Mouse (Mus musculus): ENCODE data around the gene Tmem200a. TPM values are rescaled to one million over a fixed set of nuclear protein-coding genes. Genes with fewer than 3 reads are reported as not detected.
"Not testable (repeated sequence)": the region's sequence is repeated elsewhere in the genome, so short reads cannot be mapped to it uniquely, and the experiment has no call there.

Gene Tmem200a
- polyA plus RNA-seq, 1 experiment from 2014 or later = 27.6 TPM

DNA sequence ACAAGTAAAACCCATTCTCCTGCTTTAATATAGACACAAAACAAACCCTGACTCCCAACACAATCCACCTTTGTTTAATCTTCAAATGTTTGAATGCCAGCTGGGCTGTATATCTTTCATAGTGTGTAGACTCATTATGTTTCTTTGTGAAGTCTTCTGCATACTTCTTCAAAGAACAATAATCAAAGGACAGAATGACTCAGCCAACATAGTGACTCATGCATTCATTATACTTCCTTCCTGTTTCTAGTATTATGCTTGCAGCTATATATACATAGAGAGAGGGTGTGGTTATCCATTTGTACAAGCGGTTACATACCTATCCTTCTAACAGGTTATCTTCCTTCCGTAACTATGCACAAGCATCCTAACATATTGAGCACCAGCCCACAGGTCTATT, 160.7 kb downstream of the Tmem200a start:
- no peak for ATAC-seq (ENCODE audit: low FRiP score)
- no peak overlapping the region for H3K4me2 ChIP-seq (replicated peaks)
- no peak for DNase-seq (ENCODE audit: low spot score)
- H3K4me1 ChIP-seq (replicated peaks; ENCODE audit: control insufficient read depth, insufficient read depth, low read length) = peaks cover 8% of the 10 kb centered on the region; the same call in 1 of the 2 replicates
- H3K9me3 ChIP-seq (ENCODE audit: control insufficient read depth, low read length) = no peaks in the 10 kb centered on the region
- no peak overlapping the region for H3K9ac ChIP-seq
- no peaks in the 10 kb centered on the region for H3K36me3 ChIP-seq (replicated peaks; ENCODE audit: control insufficient read depth, insufficient read depth)
- H3K27ac ChIP-seq = no peak overlapping the region
- 86% methylated on average over 2 of the region's 2 CpGs for WGBS
- H3K4me3 ChIP-seq (replicated peaks; ENCODE audit: low read length) = no peak overlapping the region
- no peaks in the 10 kb centered on the region for H3K27me3 ChIP-seq (ENCODE audit: control insufficient read depth, insufficient read depth, low read length)

DNA sequence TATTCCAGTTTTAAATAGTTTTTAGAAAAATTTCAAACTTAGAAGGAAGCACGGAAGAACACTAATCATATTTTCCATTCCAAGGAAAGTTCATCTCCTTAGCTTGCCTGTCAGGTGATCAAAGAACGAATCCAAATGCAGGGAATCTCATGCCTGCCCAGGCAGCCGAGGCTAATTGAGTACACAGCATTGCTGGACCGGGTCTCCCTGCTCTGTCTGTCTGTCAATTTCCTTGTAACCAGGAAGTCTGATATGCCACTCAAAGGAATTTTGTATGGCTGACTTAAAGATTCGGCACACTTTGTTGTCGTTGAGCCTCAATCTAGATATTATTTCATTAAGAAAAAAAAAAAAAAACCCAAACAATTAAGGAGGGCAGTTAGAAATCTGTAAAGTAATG, 168.6 kb downstream of the Tmem200a start:
- Histone ChIP-seq H3K27me3 (ENCODE audit: control insufficient read depth, insufficient read depth, low read length) (no peaks in the 10 kb centered on the region), H3K27ac (no peak overlapping the region), H3K4me3 (replicated peaks; ENCODE audit: low read length) (no peak overlapping the region), H3K36me3 (replicated peaks; ENCODE audit: control insufficient read depth, insufficient read depth) (no peaks in the 10 kb centered on the region), H3K9ac (no peak overlapping the region), H3K4me2 (replicated peaks) (no peak overlapping the region), H3K4me1 (replicated peaks; ENCODE audit: control insufficient read depth, insufficient read depth, low read length) (no peaks in the 10 kb centered on the region), H3K9me3 (ENCODE audit: control insufficient read depth, low read length) (no peaks in the 10 kb centered on the region)
- DNase-seq (ENCODE audit: low spot score) (no peak), ATAC-seq (ENCODE audit: low FRiP score) (no peak)
- WGBS = 45% methylated on average over 6 of the region's 6 CpGs

- Histone ChIP-seq H3K4me3 (replicated peaks; ENCODE audit: low read length) (no peak overlapping the region), H3K4me2 (replicated peaks) (no peak overlapping the region), H3K27ac (no peak overlapping the region), H3K9ac (no peak overlapping the region), H3K36me3 (replicated peaks; ENCODE audit: control insufficient read depth, insufficient read depth) (no peaks in the 10 kb centered on the region), H3K9me3 (ENCODE audit: control insufficient read depth, low read length) (no peaks in the 10 kb centered on the region), H3K4me1 (replicated peaks; ENCODE audit: control insufficient read depth, insufficient read depth, low read length) (no peaks in the 10 kb centered on the region), H3K27me3 (ENCODE audit: control insufficient read depth, insufficient read depth, low read length) (no peaks in the 10 kb centered on the region)
- DNase-seq (ENCODE audit: low spot score) (no peak), ATAC-seq (ENCODE audit: low FRiP score) (no peak)
- 40% methylated on average over 10 of the region's 10 CpGs for WGBS
Observed at GRCm38 (mm10) chr10:25908027-25909012, 170.5 kb downstream of the Tmem200a start.

DNA sequence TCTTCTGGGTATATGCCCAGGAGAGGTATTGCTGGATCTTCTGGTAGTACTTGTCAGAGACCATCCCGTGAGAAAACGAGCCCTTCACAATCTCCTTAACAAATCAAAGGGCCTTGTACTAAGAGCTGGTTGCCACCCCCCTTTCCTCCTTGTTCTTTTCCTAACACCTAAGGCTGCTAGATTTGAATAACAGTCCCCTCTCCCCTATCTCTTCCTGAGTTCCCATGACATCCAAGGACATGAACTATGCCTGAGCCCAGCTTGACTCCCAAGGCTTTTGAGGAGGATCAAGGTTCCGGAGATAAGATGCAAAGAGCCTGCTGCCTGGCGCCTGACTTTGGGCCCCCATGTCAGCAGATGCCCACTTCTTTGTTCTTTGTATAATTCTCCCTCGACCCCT, 184.7 kb downstream of the Tmem200a start:
- H3K27ac ChIP-seq; H3K4me3 ChIP-seq (replicated peaks; ENCODE audit: low read length); ATAC-seq (ENCODE audit: low FRiP score); H3K4me2 ChIP-seq (replicated peaks); H3K9ac ChIP-seq; H3K27me3 ChIP-seq (ENCODE audit: control insufficient read depth, insufficient read depth, low read length); H3K4me1 ChIP-seq (replicated peaks; ENCODE audit: control insufficient read depth, insufficient read depth, low read length); DNase-seq (ENCODE audit: low spot score); H3K9me3 ChIP-seq (ENCODE audit: control insufficient read depth, low read length); H3K36me3 ChIP-seq (replicated peaks; ENCODE audit: control insufficient read depth, insufficient read depth): not testable (repeated sequence)
- WGBS = 86% methylated on average over 5 of the region's 5 CpGs

DNA sequence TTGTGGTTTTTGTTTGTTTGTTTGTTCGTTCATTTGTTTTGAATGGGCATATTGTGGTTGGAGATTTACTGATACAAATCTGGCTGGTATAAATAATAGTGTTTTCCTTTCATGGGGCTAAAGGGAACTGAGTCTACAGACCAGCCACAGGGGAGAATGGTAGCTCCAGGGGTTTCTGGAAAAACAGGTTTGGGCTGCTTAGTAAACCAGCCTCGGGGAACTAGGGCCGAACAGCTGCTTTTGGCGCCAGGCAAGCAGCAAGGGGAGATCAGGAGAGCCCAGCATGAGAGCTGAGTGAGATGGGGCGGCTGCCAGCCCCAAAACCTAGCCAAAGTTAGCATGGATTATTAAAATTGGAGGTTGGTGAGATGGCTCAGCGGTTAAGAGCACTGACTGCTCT, 191.6 kb downstream of the Tmem200a start:
- H3K4me1 ChIP-seq (replicated peaks; ENCODE audit: control insufficient read depth, insufficient read depth, low read length) = no peaks in the 10 kb centered on the region
- no peaks in the 10 kb centered on the region for H3K27me3 ChIP-seq (ENCODE audit: control insufficient read depth, insufficient read depth, low read length)
- H3K27ac ChIP-seq = no peak overlapping the region
- H3K4me3 ChIP-seq (replicated peaks; ENCODE audit: low read length) = no peak overlapping the region
- H3K9me3 ChIP-seq (ENCODE audit: control insufficient read depth, low read length) = no peaks in the 10 kb centered on the region
- ATAC-seq (ENCODE audit: low FRiP score) (no peak), DNase-seq (ENCODE audit: low spot score) (no peak)
- H3K36me3 ChIP-seq (replicated peaks; ENCODE audit: control insufficient read depth, insufficient read depth) = no peaks in the 10 kb centered on the region
- 44% methylated on average over 6 of the region's 6 CpGs for WGBS
- H3K9ac ChIP-seq = no peak overlapping the region
- H3K4me2 ChIP-seq (replicated peaks) = no peak overlapping the region

DNA sequence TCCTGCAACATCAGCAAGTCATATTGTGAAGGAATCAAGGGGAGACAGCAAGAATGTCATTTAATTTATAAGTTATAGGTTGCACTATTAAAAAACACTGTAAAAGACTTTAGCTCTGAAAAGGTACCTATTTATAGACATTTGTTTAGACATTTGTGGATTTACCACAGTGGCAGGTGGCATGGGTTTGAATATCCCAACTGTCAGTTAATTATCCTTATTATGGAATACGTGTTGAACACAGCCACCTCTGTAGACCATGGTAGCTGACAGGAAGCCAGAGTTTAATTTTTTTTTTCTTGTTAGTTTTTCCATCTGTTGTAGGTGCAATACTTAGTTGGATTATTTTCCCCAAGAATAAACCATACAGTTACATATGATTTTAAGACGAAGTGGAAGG, 194.3 kb downstream of the Tmem200a start:
- Histone ChIP-seq H3K4me2 (replicated peaks) (no peak overlapping the region), H3K4me3 (replicated peaks; ENCODE audit: low read length) (no peak overlapping the region), H3K36me3 (replicated peaks; ENCODE audit: control insufficient read depth, insufficient read depth) (no peaks in the 10 kb centered on the region), H3K27ac (no peak overlapping the region), H3K27me3 (ENCODE audit: control insufficient read depth, insufficient read depth, low read length) (no peaks in the 10 kb centered on the region), H3K9ac (no peak overlapping the region), H3K9me3 (ENCODE audit: control insufficient read depth, low read length) (no peaks in the 10 kb centered on the region), H3K4me1 (replicated peaks; ENCODE audit: control insufficient read depth, insufficient read depth, low read length) (no peaks in the 10 kb centered on the region)
- WGBS = 83% methylated on average over 2 of the region's 2 CpGs
- ATAC-seq (ENCODE audit: low FRiP score) (no peak), DNase-seq (ENCODE audit: low spot score) (no peak)

GRCm38 (mm10) chr10:25877731-25878130, 201.1 kb downstream of the Tmem200a start:
- H3K27me3 ChIP-seq (ENCODE audit: control insufficient read depth, insufficient read depth, low read length) = no peaks in the 10 kb centered on the region
- H3K4me2 ChIP-seq (replicated peaks) = no peak overlapping the region
- no peak for DNase-seq (ENCODE audit: low spot score)
- no peak overlapping the region for H3K9ac ChIP-seq
- H3K9me3 ChIP-seq (ENCODE audit: control insufficient read depth, low read length) = no peaks in the 10 kb centered on the region
- H3K27ac ChIP-seq = no peak overlapping the region
- no peaks in the 10 kb centered on the region for H3K36me3 ChIP-seq (replicated peaks; ENCODE audit: control insufficient read depth, insufficient read depth)
- ATAC-seq (ENCODE audit: low FRiP score) = no peak; the same call in 1 of the 2 replicates
- no peaks in the 10 kb centered on the region for H3K4me1 ChIP-seq (replicated peaks; ENCODE audit: control insufficient read depth, insufficient read depth, low read length)
- no peak overlapping the region for H3K4me3 ChIP-seq (replicated peaks; ENCODE audit: low read length)
- WGBS = 17% methylated on average over 2 of the region's 2 CpGs

GRCm38 (mm10) chr10:25876809-25877208, 202.0 kb downstream of the Tmem200a start:
- no peak for DNase-seq (ENCODE audit: low spot score)

DNA sequence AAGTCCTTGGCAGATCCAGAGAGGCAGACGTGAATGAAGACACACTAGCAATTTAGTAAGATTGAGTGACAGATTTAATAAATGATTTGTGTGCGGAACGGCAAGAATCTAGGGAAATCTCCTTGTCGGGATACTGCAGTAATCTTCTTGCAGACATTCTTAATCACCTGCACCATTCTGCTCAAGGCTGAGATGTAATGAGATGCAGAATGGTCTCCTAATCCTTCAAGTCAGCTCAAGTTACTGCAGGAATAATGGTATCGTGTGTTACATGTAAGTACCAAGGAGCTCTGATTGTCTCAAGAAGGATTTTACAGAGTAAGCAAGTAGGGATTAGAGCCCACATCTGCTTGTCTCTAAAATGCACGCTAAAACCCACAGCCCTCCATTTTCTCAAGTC, 210.1 kb downstream of the Tmem200a start:
- Histone ChIP-seq H3K9me3 (ENCODE audit: control insufficient read depth, low read length) (no peaks in the 10 kb centered on the region), H3K4me2 (replicated peaks) (no peak overlapping the region), H3K27ac (no peak overlapping the region), H3K27me3 (ENCODE audit: control insufficient read depth, insufficient read depth, low read length) (no peaks in the 10 kb centered on the region), H3K36me3 (replicated peaks; ENCODE audit: control insufficient read depth, insufficient read depth) (no peaks in the 10 kb centered on the region), H3K9ac (no peak overlapping the region), H3K4me1 (replicated peaks; ENCODE audit: control insufficient read depth, insufficient read depth, low read length) (no peaks in the 10 kb centered on the region), H3K4me3 (replicated peaks; ENCODE audit: low read length) (no peak overlapping the region)
- ATAC-seq (ENCODE audit: low FRiP score) (0 out of 2 replicates have a peak, but pooled peaks have one; percentile 17), DNase-seq (ENCODE audit: low spot score) (no peak)
- WGBS = 70% methylated on average over 6 of the region's 6 CpGs

More at GRCm38 (mm10) chr10:25876809-25877208, 202.0 kb downstream of the Tmem200a start:
- Histone ChIP-seq H3K36me3 (replicated peaks; ENCODE audit: control insufficient read depth, insufficient read depth) (no peaks in the 10 kb centered on the region), H3K4me2 (replicated peaks) (no peak overlapping the region), H3K4me3 (replicated peaks; ENCODE audit: low read length) (no peak overlapping the region), H3K27ac (no peak overlapping the region), H3K27me3 (ENCODE audit: control insufficient read depth, insufficient read depth, low read length) (no peaks in the 10 kb centered on the region), H3K4me1 (replicated peaks; ENCODE audit: control insufficient read depth, insufficient read depth, low read length) (no peaks in the 10 kb centered on the region), H3K9ac (no peak overlapping the region), H3K9me3 (ENCODE audit: control insufficient read depth, low read length) (no peaks in the 10 kb centered on the region)
- 39% methylated on average over 3 of the region's 3 CpGs for WGBS
- ATAC-seq (ENCODE audit: low FRiP score) = no peak

Measured in hindbrain, embryonic 14.5 days (tissue).